Mouse (Mus musculus) erythroid progenitor cell, adult 5-6 weeks (primary cell): ENCODE data around the gene Adam17. TPM values are rescaled to one million over a fixed set of nuclear protein-coding genes. Genes with fewer than 3 reads are reported as not detected.
A peak's percentile ranks its signal among the peaks of the same experiment; 100 is the strongest.

Experiments used
- ATAC-seq: replicated peaks from 2 replicates; pipeline ENCODE4 v1.8.0; 2016; ENCODE audit warnings: moderate number of reproducible peaks, mild to moderate bottlenecking, moderate TSS enrichment, inconsistent platforms; ENCODE audit not compliant: poor library complexity, low FRiP score, severe bottlenecking
- total RNA-seq, 2 experiments: library from RNA; stranded (forward) in 1 of 2; stranded (reverse) in 1 of 2; fragments of 150-400 nt in 1 of 2; fragments of 186-747, 209-891 nt in 1 of 2; gene quantifications; 2 replicates each; pipeline versions ENCODE4 v1.2.3 to v1.2.4; 2015 to 2017; ENCODE audit warnings: low replicate concordance in 2 of 2

Adam17 gene
- total RNA-seq, 2 experiments from 2014 or later, result 16.8 to 29.8 TPM

DNA sequence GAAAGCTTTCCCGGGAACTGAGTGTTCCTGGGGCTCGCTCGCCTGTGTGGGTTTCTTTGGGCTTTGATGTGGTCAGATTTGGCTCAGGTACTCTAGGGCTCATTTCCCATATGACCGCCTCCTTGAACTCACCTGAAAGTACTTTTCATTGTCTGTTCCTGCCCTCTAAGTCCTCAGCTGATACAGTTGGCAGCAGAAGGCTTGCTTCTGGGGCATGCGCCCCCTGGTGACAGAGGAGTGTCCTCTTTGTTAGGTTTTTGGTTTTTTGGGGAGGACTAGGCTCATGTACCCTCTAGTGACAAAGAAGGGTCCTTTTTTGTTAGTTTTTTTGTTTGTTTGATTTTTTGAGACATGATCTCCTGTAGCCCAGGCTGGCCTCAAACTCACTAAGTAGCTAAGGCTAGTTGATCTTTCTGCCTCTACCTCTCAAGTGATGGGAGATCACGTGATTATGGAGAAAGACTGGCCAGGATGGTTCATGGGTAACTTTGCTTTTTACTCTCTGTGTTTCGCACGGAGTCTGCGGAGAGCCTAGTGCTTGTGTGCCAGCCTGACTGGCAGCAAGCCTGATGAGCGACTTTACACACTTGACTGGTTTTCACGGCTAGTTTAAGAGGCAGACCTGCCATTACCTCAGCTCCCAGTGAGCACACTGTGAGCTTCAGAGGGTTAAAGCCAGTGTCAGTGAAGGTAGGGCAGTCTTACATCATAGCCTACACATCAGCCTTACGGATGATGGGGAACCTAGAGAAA lies 55.1 kb downstream of the Adam17 start:
- peak; percentile 50 for ATAC-seq

DNA sequence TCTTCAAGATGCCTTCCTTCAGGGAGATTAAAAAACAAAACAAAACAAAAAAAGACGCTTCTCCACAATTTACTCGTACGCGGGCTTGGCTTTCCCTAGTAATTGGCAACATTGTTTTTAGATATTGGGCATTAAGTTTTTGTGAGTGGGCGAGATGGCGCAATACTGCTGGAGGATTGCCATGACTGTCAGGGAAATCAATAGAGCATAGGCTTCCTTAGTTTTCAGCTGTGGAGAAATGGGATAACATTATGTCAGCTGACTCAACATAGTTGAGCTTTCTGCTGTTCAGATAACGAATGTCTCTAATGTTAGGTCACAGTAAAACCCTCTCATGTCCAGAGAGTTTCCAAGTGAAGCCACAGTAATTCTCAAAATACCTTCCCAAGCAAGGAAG lies 56.6 kb downstream of the Adam17 start:
- ATAC-seq, result no peak

DNA sequence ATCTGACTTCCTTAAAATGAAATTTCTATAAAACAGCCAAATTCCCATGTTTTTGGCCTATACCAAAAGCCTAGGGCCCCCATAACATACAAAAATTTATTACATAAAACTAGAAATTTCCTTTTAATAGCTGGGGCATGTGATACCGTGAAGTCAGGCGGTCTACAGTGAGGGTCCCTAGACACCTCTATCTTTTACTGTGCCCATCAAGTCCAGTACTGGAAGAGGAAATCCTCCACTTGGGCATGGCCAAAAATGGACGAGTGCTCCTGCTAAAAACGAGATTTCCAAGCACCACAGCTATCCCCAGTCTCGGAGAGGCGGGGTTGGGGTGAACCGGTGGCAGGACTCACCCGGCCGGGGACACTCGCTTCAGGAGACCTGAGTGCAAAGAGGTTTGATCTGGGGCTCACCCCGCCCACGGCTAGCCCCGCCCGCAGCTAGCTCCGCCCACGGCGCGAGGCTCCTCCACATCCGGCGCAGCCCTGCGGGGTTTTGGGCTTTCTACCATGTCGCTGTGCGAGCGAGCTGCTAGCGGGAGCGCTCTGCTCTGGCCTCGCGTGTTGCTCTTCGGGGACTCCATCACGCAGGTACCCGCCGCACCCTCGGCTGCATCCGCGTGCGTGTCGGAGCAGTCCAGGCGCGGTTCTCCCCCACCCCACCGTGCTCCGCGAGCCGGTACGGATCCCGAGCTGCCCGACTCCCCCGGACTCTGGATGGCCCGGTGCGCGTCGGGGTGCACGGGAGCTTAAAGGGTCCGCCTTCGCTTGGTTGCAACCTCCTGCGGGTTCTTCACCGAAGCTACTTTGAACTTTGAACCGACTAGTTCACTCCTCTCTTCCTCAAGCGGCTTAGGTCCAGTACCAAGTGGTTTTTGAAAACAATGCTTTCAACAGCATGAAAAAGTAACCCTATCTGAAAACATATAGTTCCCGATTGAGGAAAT lies 57.2 kb downstream of the Adam17 start, which contains the start of gene Iah1:
TSS of gene Iah1 (plus strand) at position 467 of the 946 bp plus-strand sequence.
- peak; percentile 94 for ATAC-seq

DNA sequence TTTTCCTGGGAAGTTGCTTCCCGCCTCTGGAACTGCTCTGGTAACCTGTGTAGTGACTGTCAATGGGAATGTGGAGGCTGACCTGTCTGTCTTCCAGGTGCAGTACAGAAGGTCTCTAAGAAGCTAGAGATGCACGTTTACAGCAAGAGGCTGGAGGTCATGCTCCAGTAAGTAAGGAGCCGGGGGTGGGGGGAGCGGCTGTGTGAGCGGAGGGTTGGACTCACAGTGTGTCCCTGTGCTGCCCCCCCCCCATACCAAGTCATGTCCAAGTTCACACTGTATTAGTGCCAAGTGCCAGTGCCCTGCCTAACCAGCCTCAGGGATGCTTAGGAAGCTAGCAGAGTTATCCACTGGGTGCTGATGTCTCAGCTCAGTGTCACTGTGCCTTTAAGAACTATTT lies 61.2 kb downstream of the Adam17 start:
- no peak for ATAC-seq

DNA sequence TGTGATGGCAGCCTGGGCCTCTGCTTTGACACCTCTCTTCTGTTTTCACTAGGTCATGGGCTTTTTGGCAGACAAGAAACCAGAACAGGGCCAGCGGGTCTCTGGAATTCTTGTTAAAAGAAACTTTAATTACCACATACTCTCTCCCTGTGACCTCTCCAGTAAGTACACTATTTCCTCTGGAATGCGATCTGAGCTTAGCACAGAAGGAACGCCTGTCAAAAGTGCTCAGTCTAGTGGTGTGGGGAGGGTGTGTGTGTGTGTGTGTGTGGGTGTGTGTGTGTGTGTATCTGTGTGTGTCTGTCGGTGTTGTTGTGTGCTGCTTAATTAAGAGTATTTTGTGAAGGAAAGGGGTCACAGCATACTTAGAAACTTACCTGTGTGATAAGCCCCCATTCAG lies 66.7 kb downstream of the Adam17 start:
- no peak for ATAC-seq

DNA sequence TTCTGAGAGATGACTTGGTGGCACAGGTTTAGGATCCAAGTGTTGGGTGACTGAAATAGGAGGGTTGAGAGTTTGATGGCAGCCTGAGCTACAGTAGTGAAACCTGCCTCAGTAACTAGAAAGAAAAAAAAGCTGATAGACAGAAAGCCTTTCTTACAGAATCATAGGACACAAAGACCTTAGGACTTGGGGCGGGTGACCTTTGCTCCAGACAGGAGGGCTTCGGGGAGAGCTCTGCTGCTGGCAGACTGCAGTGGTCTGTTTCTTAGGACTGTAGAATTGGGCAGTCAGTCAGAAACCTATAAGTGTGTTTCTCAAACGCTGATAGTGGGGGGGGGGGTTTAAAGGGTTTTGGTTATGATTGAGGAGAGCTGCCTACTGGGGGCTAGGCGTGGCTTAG lies 67.7 kb downstream of the Adam17 start:
- ATAC-seq, result no peak

DNA sequence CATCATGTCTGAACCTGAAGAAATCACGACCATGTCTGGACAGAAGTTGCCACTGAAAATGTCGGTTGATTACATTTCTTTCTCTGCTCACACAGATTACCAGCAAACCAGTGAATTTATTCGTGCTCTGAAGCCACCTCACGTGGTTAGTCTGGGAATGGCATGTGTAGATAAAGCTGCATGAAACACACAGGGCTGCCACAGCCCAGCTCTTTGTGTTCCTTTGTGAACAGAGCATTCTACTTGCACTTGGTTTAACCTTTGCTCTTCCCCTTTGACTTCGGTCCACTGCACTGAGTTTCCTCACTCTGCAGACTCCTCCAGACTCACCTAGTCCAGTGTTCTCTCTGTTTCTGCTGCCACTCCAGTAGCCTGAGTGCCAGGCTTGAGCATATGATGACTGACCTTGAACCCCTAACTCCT lies 71.1 kb downstream of the Adam17 start:
- ATAC-seq, result no peak

DNA sequence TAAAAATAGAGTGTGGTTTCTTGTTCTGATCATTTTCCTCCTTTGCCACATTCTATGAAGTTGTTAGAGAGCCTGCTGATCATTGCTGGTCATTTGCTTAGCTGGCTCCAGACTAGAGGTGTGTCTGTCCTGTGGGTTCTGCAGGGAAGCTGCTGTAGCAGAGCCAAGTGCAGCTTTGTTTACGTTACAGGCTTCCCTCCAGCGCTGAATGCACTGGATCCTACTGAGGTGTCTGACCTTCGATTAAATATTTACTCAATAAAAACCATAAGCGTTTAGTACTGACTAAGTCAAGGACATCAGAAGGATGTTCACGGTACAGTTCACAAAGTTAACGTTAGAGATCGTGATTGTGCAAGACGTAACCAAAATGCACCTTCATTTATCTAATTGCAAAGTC lies 71.5 kb downstream of the Adam17 start:
- no peak for ATAC-seq

DNA sequence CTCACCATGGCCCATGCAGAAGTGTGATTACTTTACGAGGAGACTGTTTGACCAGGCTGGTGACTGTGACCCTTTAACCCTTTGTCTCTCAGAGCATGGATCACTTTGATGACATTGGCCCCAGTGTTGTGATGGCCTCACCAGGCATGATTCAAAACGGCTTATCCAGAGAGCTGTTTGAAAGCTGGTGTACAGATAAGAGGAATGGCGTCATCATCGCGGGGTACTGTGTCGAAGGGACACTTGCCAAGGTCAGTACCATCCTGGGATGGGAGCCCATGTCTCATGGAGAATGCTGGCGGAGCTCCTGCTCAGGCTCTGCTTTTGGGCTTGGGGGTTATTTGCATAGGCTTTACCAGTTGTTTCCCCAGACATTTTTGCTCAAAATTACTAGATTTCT lies 72.1 kb downstream of the Adam17 start:
- no peak for ATAC-seq

DNA sequence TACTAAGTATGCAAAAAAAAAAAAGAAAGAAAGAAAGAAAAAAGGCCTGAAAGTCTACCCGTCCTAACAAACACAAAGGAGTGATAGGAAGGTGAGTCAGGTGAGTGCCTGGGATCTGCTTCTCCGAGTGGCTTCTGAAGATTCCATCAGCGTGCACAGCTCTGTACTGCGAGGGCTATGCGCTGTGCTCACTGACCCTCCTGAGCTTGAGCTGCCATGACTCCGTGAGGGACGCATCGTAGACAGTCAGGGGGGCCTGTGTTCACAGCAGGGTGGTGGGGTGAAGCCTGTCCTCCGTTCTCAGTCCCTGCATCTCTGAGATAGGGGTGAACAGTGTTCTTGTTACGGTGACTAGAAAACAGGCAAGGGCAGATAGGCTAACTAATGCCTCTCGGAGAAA lies 74.6 kb downstream of the Adam17 start:
- ATAC-seq, result no peak

DNA sequence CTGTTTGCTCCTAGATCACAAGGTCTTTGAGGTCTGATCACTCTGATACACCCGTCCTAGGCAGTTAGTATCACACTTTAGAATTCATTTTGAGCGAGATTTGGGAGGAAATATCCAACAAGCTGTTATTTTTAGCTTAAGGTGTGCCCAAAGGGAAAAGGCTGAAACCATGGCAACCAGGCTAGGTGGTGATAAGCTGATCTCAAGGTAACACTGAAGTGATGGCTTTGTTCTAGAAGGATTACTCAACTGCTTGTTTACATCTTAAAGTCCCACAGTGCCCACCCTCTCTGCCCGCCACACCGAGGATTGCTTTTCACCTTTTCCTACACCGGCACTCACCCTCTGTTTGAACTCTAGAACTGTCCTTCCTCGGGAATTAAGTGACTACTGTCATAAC lies 83.8 kb downstream of the Adam17 start:
- ATAC-seq, result no peak

DNA sequence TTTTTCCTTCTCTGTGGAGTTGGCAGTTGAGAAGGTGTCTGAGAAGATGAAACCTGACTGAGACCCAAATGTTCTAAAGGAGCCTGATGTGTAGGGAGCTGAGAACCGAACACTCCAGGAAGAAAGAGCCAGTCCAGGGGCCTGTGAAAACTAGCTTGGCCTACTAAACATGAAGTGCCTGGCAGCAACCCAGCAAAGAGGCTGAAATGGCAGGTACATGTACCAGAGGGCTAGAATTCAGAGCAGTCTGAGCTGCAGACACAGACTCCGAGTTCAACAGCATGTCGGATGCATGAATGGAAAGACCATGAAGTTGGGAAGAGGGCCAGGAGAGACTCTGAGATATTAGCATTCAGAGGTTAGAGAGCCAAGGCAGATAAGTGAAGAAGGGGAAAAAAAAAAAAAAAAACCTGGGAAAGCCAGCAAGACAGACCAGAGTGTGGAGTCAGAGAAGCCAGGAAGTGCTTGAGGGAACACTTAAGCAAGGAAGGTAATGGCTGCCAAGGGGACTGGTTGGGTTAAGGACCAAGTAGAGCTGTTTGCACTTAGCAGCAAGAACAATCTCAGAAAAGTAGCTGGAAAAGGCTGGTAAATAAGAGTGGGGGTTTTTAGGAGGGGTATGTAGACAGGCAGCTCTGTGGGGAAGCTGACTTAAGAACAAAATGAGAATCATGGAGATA lies 84.6 kb downstream of the Adam17 start:
- no peak for ATAC-seq

DNA sequence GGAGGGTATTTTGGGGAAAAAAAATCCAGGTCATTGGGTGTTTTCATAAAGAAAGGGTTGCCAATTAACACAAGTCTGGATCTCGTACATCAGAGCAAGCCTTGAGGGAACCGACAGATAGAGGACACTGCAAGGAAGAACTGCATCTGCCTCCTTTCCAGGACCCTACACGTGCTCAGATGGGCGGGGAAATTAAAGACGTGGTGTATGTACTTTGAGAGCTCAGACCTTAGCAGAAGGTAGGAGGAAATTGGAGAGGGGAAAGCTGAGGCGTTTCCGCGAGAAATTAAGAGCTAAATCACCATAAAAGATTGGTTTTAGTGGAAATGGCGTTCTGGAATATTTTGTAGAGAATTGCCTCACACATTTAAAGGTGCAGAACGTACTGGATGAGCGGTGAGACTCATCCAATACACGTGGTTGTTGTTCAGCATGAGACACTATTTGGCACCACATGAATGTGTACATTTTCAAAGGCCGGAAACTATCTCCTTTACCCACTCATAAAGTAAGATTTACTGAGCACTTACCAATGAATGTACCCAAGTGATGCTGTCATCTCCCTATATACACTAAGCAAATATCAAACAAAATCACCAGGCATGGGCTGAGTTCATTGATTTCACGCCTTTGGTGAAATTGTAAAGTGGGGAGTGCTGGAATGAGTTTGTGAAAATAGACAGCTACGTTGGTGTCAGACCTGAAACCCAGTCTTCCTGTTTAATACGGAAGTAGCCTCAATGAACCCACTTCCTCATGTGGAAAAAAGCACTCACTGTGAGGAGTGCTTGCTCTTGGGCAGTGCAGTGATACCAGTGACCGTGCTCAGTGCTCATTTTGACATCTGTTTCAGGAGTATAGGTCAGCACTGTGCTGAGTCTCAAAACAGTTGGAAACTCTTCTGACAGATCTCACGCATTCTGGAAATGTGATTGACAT lies 86.5 kb downstream of the Adam17 start:
- no peak for ATAC-seq

DNA sequence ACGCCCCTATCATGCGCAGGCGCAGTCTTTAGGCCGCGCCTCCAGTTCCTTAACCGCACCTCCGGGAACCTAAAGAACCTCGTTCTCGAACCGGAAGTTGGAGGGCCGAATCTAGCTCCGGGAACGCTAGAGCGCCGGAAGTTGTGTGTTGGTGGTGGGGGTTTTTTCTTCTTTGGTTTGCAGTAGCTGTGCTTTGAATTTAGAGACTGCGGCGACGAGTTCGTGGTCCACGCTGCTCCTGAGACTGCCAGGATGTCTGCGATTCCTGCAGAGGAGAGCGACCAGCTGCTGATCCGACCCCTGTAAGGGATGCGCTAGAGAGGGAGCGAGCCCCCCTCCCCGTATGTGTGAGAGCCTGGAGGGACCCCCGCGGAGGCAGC lies 87.2 kb downstream of the Adam17 start, which contains the start of gene Itgb1bp1:
TSS of gene Itgb1bp1 (minus strand) at position 42 of the 380 bp plus-strand sequence.
- ATAC-seq, result peak; percentile 95

DNA sequence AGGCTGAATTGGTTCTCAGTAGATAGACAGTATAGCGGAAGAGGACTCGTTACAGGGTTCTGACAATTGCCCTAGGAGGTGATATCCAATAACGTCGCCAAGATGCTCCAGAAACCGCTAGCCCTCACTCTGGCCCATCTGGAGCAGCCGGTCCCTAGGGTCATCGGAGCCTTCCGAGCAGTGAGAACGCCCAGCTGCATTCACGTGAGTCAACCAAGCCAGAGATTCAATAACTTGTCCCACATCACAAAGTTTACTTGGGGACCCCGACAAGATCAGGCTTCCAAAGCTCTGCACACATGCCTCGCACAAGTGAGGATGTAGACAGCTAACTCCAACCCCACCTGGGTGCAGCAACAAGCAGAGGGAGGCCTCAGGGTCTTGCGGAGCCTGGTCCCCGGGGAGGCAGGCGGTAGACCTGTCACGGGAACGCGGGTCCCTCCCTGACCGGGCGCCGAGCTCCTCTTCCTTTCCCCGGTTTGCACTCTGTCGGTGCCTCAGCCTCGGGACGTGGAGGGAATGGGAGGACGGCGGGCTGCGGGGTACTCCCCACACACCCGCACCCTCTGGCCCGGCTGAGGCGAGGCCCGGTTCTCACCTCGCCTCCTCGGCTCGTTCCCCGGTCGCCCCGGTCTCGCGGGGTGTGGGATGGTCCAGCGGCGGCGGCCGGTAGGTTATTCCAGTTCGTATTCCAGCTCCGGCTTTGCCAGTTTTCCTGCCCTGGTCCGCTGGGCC lies 87.8 kb downstream of the Adam17 start:
- ATAC-seq, result peak; percentile 75

DNA sequence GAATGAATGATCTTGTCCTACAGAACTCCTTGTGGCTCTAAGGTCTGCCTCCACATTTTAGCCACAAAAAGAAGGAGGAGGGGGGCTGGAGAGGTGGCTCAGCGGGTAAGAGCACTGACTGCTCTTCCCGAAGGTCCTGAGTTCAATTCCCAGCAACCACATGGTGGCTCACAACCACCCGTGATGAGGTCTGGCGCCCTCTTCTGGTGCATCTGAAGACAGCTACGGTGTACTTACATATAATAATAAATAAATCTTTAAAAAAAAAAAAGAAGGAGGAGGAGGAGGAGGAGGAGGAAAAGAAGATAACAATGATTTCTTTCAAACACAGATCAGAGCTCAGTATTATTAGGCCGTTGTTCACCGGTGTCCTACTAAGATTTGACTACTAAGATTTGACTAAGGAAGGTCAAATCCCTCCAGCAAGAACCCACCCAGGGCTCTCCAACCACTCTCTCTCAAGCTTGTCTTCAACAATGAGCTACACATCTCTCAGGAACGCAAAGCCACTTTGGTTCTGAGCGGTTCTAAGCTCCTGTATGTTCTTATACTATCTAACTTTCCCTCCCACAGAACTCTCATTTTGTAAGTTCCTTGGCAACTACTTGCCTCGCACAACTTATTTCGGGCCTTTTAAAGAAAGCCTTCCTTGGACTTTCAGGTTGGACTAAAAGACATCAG lies 88.5 kb downstream of the Adam17 start, which contains the start of gene Cpsf3:
TSS of gene Cpsf3 (plus strand) at position 631 of the 681 bp plus-strand sequence.
- ATAC-seq, result no peak

DNA sequence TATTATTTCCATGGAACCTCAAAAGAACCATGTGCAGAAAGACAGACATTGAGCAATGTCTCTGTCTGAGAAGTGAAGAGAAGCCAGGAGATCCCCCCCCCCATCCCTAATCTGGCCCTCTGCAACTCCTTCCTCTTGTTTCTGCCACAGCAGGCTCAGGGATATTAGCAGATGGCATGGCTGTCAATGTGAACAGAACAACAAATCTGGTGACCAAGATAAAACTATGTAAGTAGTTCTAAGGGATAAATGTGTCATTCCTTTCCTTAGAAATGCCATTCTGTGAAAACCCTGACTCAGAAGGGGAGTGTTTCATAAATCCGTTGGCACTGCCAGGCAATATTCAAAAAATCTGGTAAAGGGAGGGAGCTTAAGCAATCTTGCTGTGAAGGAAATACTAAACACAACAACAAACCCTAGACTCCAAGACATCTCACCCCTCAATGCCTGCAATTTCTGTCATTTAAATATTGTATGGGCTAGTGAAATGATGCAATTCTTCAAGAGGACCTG lies 96.0 kb downstream of the Adam17 start:
- no peak for ATAC-seq

DNA sequence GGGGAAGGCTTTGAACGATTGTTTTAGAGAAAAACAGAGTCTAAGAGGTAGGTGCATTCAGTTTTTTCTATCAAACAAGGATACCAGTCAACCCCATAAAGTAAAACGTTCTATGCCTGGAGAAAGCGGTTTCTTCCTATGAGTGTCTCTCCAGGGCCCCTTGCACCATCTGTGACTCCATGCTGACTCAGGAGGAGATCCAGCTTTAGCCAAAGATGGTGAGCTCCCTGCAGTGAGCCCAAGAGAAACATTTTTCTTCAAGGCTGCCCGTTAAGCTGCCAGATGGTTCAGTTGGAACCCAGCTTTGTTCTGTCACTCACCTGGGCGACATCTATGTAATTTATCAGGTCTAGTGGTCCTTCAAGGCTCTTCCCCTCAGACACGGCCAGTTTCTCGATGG lies 99.0 kb downstream of the Adam17 start:
- ATAC-seq, result no peak
